Mouse (Mus musculus) testis, postnatal 10 days (tissue): ENCODE measurements around the gene Syt16.
A peak's percentile ranks its signal among the peaks of the same experiment; 100 is the strongest.

Experiments used
- DNase-seq: peaks from one replicate; pipeline ENCODE4 v3.0.0; 2021; ENCODE audit warnings: low spot score

The Syt16 gene

GRCm38 (mm10) chr12:74316989-74317759, 319.7 kb downstream of the Syt16 start:
- peak; percentile 81 for DNase-seq

- DNase-seq = peak; percentile 81
Measured at GRCm38 (mm10) chr12:74320318-74320717, 322.9 kb downstream of the Syt16 start.

- no peak for DNase-seq
Measured at GRCm38 (mm10) chr12:74321981-74322380, 324.5 kb downstream of the Syt16 start.
